Mouse (Mus musculus) hindbrain, embryonic 12.5 days (tissue): Measurements from ENCODE around the gene Apol7a. TPM values are rescaled to one million over a fixed set of nuclear protein-coding genes. Genes with fewer than 3 reads are reported as not detected.
"Not testable (repeated sequence)": the region's sequence is repeated elsewhere in the genome, so short reads cannot be mapped to it uniquely, and the experiment has no call there.

Experiments
- ATAC-seq: fragments of 200-750 bp; cut with Nextera tagmentation; 2 replicates; pipeline ENCODE4 v1.8.0; 2017; ENCODE audit warnings: moderate TSS enrichment; ENCODE audit not compliant: low FRiP score
- H3K27ac ChIP-seq: fragments of 300-500 bp; sonication (generic); 2 replicates; pipeline ENCODE4 v1.5.1; 2016; ENCODE audit warnings: mild to moderate bottlenecking
- H3K27me3 ChIP-seq: fragments of 300-500 bp; sonication (generic); 2 replicates; pipeline ENCODE4 v1.6.1; 2016; ENCODE audit warnings: mild to moderate bottlenecking
- H3K36me3 ChIP-seq: fragments of 300-500 bp; sonication (generic); 2 replicates; pipeline ENCODE4 v1.6.1; 2016; ENCODE audit warnings: mild to moderate bottlenecking
- H3K4me1 ChIP-seq: fragments of 300-500 bp; sonication (generic); 2 replicates; pipeline ENCODE4 v1.6.1; 2016
- H3K4me2 ChIP-seq: fragments of 300-500 bp; sonication (generic); replicated peaks from 2 replicates; pipeline ENCODE4 v1.6.1; 2016; ENCODE audit warnings: mild to moderate bottlenecking
- H3K4me3 ChIP-seq: fragments of 300-500 bp; sonication (generic); 2 replicates; pipeline ENCODE4 v1.5.1; 2016; ENCODE audit warnings: mild to moderate bottlenecking
- H3K9ac ChIP-seq: fragments of 300-500 bp; sonication (generic); 2 replicates; pipeline ENCODE4 v1.6.1; 2016; ENCODE audit warnings: mild to moderate bottlenecking, moderate library complexity
- H3K9me3 ChIP-seq: fragments of 300-500 bp; sonication (generic); replicated peaks from 2 replicates; pipeline ENCODE4 v1.6.1; 2016; ENCODE audit warnings: mild to moderate bottlenecking
- WGBS: fragments of 180-500 bp; shearing (Covaris S2); methylation state at CpG from one replicate; pipeline ENCODE4 v1.1.7; 2016; 5-methylcytosine and 5-hydroxymethylcytosine counted together
- polyA plus RNA-seq: library from polyadenylated mRNA; unstranded; fragments of >200 nt; fragmentation: Nextera tagmentation; extraction: Ambion mirVana; gene quantifications from 2 replicates; pipeline ENCODE4 v1.2.1, GENCODE M21; 2016

The Apol7a gene
- polyA plus RNA-seq, result not detected in 2 replicates

DNA sequence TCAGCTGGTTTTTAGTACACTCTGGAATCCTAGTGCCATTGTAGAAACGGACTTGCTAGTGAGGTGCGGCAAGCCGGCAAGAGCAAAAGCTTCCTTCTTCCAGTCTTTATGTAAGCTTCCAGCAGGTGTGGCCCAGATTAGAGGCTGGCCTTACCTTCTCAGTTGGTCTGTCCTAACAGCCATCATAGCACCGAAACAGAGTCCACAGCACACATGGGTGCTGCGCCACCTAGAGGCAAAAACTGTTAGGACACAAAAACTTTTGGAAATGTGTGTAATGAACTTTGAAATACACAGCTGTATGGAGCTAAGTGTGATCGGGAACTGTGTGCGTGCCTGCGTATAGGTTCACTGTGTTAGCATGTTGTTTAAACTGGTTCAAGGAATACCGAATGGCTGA lies at the start of gene Apol7a:
Gene Apol7a, minus strand, starts transcription at position 84 of the 400 bp plus-strand sequence.
- not testable (repeated sequence) for ATAC-seq, H3K4me3 ChIP-seq, H3K4me2 ChIP-seq, H3K4me1 ChIP-seq, H3K36me3 ChIP-seq, H3K9me3 ChIP-seq, H3K9ac ChIP-seq, H3K27ac ChIP-seq, H3K27me3 ChIP-seq
- 63% methylated on average over 9 of the region's 9 CpGs for WGBS

DNA sequence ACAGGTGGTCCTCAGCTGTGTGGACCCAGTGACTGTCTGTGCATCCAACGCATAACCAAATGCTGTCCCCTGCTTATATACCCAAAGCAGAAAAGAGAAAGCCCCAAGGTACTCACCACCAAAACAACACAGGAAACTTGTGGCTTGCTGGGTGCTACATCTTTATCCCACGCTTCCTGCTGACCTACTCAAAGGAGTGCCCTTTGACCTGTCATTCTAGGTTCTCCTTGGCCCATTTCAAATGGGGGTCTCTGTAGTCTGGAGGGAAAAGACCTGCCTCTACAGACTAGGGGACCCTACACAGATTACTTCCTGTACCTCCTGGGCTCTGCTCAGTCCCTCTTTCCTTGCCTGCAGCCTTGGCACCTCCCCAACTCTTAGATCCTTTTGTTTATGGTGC lies 48.5 kb upstream of the Apol7a start, which contains the start of gene Apol7b:
Gene Apol7b, minus strand, starts transcription at position 101 of the 400 bp plus-strand sequence.
- WGBS, result 88% methylated on average over 2 of the region's 2 CpGs
- H3K27me3 ChIP-seq, H3K4me3 ChIP-seq, H3K4me1 ChIP-seq, ATAC-seq, H3K27ac ChIP-seq, H3K36me3 ChIP-seq, H3K9me3 ChIP-seq, H3K9ac ChIP-seq, H3K4me2 ChIP-seq: not testable (repeated sequence)

DNA sequence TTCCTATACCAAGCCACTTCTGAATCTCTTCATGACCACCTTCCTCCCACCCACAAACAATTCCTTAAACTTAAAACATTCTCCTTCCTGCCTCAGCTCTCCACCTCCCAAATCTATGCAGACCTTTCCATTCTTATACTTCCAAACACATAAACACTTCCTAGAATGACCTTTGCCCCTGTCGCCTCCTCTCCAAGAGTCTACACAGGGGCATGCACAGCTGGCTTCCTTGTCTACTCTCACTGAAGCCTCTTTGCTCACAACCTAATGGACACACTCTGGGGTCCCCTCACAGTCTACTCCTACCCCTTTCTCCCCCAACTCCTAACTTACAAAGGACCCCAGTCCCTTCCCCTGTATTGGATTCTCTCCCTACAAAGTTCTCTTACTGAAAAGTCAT lies 46.8 kb upstream of the Apol7a start:
- not testable (repeated sequence) for H3K36me3 ChIP-seq, H3K9me3 ChIP-seq, H3K27me3 ChIP-seq, H3K4me1 ChIP-seq, H3K27ac ChIP-seq, H3K9ac ChIP-seq, H3K4me2 ChIP-seq, H3K4me3 ChIP-seq, ATAC-seq
- WGBS, result 84% methylated on average over 1 of the region's 1 CpGs

DNA sequence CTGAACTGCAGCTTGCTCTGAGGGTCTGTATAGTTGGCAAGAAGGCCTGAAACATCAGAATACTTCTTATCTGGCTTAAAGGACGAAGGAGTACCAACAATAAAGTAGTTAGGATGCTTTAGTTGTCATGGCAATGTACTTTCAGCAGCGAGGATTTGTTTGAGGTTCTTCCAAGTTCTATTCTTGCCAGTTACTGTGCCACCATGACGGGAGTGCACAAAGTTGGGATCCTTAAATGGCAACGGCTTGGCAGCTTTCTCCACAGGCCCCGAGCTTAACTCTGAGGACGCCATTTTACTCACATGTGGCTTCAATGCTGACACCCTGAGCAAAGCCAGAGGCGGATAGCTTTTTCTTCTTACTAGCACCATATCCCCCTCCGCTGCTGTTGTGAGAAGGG lies 45.8 kb upstream of the Apol7a start:
- not testable (repeated sequence) for H3K9ac ChIP-seq, H3K9me3 ChIP-seq, ATAC-seq, H3K27me3 ChIP-seq, H3K4me1 ChIP-seq, H3K4me3 ChIP-seq, H3K4me2 ChIP-seq, H3K27ac ChIP-seq, H3K36me3 ChIP-seq
- WGBS, result 83% methylated on average over 8 of the region's 8 CpGs

DNA sequence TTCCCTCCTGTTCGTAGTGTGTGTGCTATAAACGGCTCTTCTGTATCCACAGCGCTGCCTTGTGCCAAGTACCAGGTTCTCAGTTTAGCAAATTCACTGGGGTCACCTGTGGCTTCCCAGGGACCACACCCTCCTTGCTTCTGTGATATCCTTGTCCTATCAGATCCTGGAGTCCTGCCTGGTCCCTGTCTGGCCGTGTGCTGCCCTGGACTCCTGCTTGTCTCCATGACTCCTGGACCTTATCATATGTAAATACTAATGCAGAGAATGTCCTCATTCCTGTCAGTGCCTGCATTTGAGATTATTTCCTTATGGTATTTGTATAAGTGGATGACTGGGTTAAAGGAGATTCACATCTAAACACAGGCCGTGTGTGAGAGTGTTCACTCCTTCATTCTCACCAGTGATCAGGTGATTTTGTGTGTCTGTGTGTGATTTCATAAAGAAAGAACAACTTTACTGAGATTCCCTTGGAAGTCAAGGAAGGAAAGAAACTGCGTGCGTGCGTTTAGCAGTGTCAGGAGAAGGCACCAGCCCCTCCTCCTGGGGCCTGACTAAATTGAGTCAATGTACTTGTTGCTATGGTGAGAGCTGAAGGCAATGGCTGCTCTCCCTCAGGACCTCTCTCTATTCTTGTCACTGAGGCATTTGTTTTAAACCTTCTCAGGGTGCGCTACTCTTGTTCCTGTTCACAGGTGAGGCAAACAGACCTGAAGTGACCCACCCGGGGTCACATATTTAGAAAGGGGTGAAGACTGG lies 30.0 kb upstream of the Apol7a start:
- not testable (repeated sequence) for H3K4me1 ChIP-seq, H3K4me3 ChIP-seq, H3K27ac ChIP-seq, H3K36me3 ChIP-seq, H3K4me2 ChIP-seq, H3K27me3 ChIP-seq, H3K9ac ChIP-seq, H3K9me3 ChIP-seq, ATAC-seq
- 70% methylated on average over 9 of the region's 10 CpGs for WGBS

DNA sequence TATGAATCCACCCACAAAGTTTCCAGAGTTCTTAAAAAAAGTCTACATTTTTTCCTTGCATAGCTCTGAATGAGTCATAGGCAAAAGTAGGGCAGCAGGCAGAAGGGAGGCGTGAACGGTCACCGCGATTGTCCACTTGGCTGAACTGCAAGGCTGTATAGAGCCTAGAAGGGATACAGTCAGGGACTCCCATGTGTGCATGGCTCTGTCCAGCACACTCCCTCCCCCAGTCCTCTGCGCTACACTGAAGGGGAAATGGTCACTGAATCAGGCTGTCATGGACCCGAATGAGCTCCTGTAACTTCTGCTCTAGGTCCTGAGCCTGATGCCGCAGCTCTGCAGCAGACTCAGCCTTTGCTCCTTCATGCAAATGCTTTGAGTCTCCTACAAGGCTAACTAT lies 24.0 kb upstream of the Apol7a start:
- H3K9me3 ChIP-seq, H3K4me2 ChIP-seq, H3K4me3 ChIP-seq, H3K36me3 ChIP-seq, H3K27me3 ChIP-seq, ATAC-seq, H3K27ac ChIP-seq, H3K9ac ChIP-seq, H3K4me1 ChIP-seq: not testable (repeated sequence)
- WGBS, result 92% methylated on average over 4 of the region's 7 CpGs

DNA sequence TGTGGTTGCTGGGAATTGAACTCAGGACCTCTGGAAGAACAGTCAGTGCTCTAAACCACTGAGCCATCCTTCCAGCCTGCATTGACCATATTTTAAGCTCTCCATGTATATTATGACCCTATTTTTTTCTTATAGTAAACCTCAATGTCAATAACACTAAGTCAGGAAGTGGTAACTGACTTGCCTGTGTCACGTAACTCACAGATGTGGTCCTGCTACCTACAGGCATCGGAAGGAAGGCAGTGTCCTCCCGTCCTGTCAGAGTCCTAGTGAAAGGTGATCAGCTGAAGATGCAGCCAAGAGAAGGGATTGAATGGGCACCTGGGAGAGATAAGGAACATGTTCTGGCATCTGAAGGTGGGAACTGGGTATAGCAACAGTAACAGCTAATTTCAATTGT lies 20.7 kb upstream of the Apol7a start:
- H3K9me3 ChIP-seq, H3K36me3 ChIP-seq, ATAC-seq, H3K27me3 ChIP-seq, H3K27ac ChIP-seq, H3K4me1 ChIP-seq, H3K9ac ChIP-seq, H3K4me2 ChIP-seq, H3K4me3 ChIP-seq: not testable (repeated sequence)
- no CpG with 5 or more reads among the region's 3 CpGs for WGBS

DNA sequence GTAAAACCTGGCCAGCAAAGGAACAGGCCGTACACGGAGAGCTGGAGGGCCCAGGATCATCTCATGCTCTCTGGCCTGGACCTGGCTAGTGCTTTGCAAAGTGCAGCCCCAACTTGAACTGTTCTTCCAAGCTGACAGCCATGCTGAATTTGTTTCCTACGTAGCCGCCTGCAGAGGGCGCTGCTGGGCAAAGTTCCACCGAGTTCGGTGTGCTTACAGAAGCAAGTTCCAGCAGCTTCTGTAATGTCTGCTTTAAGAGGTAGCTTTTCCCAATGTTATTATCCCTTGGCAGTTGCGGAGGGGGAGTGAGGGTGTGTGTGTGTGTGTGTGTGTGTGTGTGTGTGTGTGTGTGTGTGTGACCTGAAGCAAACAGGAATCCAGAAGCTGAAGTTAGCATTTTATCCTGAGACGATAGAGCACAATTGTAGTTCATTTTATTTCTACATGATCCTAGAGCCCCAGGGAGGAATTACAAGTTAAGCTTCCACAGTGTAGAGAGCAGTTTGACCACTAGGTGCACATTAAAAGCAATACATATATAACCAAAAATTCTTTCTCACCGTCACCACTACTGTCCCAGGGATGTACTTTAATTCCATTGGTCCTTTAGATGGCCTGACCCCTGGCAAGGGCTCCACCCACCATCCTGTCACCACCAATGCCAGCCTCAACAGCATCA lies 17.9 kb upstream of the Apol7a start:
- not testable (repeated sequence) for H3K4me2 ChIP-seq, H3K4me3 ChIP-seq, H3K9ac ChIP-seq, H3K36me3 ChIP-seq, H3K27me3 ChIP-seq, H3K9me3 ChIP-seq, H3K27ac ChIP-seq, H3K4me1 ChIP-seq, ATAC-seq
- WGBS, result 25% methylated on average over 3 of the region's 10 CpGs

DNA sequence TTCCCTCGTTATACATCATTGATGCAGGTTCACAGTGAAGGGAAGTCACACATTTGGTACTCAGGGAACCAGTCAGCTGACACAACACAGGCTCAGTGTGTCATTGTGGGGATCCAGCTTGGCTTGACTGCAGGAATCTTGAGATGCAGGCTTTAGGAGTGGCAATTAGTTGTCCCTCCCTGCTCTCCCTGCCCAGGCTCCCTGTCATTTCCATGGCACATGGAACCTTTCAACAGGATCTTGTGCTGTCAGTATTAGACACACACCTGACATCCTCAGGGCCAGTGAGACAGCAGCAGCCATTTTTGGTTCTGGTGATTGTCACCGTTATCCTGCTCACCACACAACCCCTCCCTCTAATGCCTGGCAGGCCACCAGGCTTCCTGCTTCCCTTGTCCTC lies 16.7 kb upstream of the Apol7a start:
- not testable (repeated sequence) for ATAC-seq, H3K4me3 ChIP-seq, H3K9ac ChIP-seq, H3K27ac ChIP-seq, H3K9me3 ChIP-seq, H3K27me3 ChIP-seq, H3K36me3 ChIP-seq, H3K4me1 ChIP-seq, H3K4me2 ChIP-seq
- 81% methylated on average over 2 of the region's 2 CpGs for WGBS

DNA sequence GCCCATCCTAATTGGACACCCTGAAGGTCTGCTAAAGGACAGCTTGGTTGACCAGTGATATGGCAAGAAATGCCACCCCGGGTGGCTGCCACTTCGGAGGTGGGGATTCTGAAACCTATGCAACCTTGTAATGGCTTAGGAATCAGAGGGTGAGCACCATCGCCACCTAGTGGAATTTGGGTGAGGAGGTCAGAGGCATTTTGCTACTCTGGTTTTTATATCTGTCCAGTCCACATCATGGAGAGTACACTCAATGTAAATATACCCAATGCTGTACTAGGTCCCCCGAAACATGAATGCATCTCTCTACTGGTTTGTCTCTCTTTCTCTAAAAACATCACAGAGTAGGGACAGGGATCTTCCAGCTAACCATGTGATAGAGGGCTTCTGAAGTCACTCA lies 13.8 kb upstream of the Apol7a start:
- not testable (repeated sequence) for H3K9ac ChIP-seq, H3K9me3 ChIP-seq, H3K36me3 ChIP-seq, H3K4me3 ChIP-seq, H3K4me2 ChIP-seq, H3K4me1 ChIP-seq, H3K27me3 ChIP-seq, H3K27ac ChIP-seq, ATAC-seq
- WGBS, result 34% methylated on average over 4 of the region's 4 CpGs

DNA sequence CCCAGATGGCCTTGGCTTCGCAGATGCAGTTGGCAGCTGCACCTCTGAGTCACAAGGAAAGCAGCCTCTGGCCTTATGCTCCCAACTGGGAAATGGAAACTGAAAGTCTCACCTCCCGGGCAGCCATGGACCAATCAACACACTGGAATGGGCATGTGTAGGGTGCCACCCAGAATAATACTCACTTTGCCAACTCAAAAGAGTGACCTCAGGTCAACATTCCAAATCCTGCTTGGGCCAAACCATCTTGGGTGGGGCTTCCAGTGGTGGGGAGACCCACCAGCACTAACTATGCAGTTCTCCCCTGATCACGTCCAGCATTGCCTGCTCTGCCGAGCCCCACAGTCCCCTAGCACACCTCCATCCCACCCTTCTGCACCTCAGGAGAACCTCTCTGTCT lies 12.1 kb upstream of the Apol7a start, which contains the start of gene Apol9a:
Gene Apol9a, minus strand, starts transcription at position 101 of the 400 bp plus-strand sequence.
- H3K9ac ChIP-seq, H3K4me2 ChIP-seq, H3K36me3 ChIP-seq, H3K9me3 ChIP-seq, ATAC-seq, H3K4me3 ChIP-seq, H3K4me1 ChIP-seq, H3K27me3 ChIP-seq, H3K27ac ChIP-seq: not testable (repeated sequence)
- 73% methylated on average over 1 of the region's 4 CpGs for WGBS

DNA sequence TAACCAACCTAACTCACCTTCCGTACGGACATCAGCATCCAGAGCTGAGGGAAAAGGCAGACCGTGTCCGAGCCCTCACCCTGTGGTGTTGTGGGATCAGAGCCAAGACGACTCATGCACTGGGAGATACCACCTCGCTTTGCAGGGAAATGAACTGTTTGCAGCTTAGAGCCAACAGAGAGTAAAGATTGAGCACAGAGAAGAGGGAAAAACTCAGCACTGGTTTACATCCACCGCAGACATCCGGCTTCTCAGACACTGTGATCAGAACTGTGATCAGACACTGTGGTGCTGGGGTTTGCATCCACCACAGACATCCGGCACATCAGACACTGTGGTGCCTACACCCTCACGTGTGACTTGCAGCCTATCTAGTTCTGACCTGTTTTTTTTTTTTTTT lies 7.5 kb upstream of the Apol7a start:
- H3K4me2 ChIP-seq, H3K9me3 ChIP-seq, H3K27ac ChIP-seq, H3K4me1 ChIP-seq, H3K4me3 ChIP-seq, ATAC-seq, H3K9ac ChIP-seq, H3K36me3 ChIP-seq, H3K27me3 ChIP-seq: not testable (repeated sequence)
- WGBS, result 89% methylated on average over 10 of the region's 10 CpGs
